Mouse (Mus musculus): ENCODE data around the gene Fam166b. TPM values are rescaled to one million over a fixed set of nuclear protein-coding genes. Genes with fewer than 3 reads are reported as not detected.

Fam166b gene
- polyA plus RNA-seq, 1 experiment from 2014 or later = 0.28 TPM

- Histone ChIP-seq H3K4me2 (ENCODE audit: low read depth, low read length, severe bottlenecking) (no peak overlapping the region), H3K27me3 (ENCODE audit: control insufficient read depth, insufficient read depth, low read length) (no peaks in the 10 kb centered on the region), H3K4me3 (ENCODE audit: low read depth, low read length) (no peak overlapping the region), H3K36me3 (ENCODE audit: control insufficient read depth, insufficient read depth, low read length) (no peaks in the 10 kb centered on the region), H3K9ac (ENCODE audit: low read length) (no peak overlapping the region), H3K27ac (ENCODE audit: low read depth, low read length) (no peak overlapping the region), H3K9me3 (ENCODE audit: control insufficient read depth, low read length) (no peaks in the 10 kb centered on the region), H3K4me1 (replicated peaks; ENCODE audit: control insufficient read depth, insufficient read depth, low read length) (0 out of 2 replicates have a peak, but pooled peaks cover 2% of the 10 kb centered on the region)
- WGBS = 80% methylated on average over 9 of the region's 9 CpGs
- DNase-seq (ENCODE audit: low spot score) (no peak), ATAC-seq (replicated peaks; ENCODE audit: low FRiP score) (no peak)
Measured at GRCm38 (mm10) chr4:43395836-43396235, 33.1 kb downstream of the Fam166b start.

- Histone ChIP-seq H3K4me1 (replicated peaks; ENCODE audit: control insufficient read depth, insufficient read depth, low read length) (0 out of 2 replicates have a peak, but pooled peaks cover 2% of the 10 kb centered on the region), H3K9ac (ENCODE audit: low read length) (no peak overlapping the region), H3K4me3 (ENCODE audit: low read depth, low read length) (no peak overlapping the region), H3K9me3 (ENCODE audit: control insufficient read depth, low read length) (no peaks in the 10 kb centered on the region), H3K27me3 (ENCODE audit: control insufficient read depth, insufficient read depth, low read length) (no peaks in the 10 kb centered on the region), H3K27ac (ENCODE audit: low read depth, low read length) (no peak overlapping the region), H3K4me2 (ENCODE audit: low read depth, low read length, severe bottlenecking) (no peak overlapping the region), H3K36me3 (ENCODE audit: control insufficient read depth, insufficient read depth, low read length) (no peaks in the 10 kb centered on the region)
- 89% methylated on average over 5 of the region's 5 CpGs for WGBS
- ATAC-seq (replicated peaks; ENCODE audit: low FRiP score) = no peak
- DNase-seq (ENCODE audit: low spot score) = no peak
Measured at GRCm38 (mm10) chr4:43395147-43395546, 33.8 kb downstream of the Fam166b start.

- Histone ChIP-seq H3K9ac (ENCODE audit: low read length) (no peak overlapping the region), H3K36me3 (ENCODE audit: control insufficient read depth, insufficient read depth, low read length) (no peaks in the 10 kb centered on the region), H3K9me3 (ENCODE audit: control insufficient read depth, low read length) (no peaks in the 10 kb centered on the region), H3K4me3 (ENCODE audit: low read depth, low read length) (no peak overlapping the region), H3K4me1 (replicated peaks; ENCODE audit: control insufficient read depth, insufficient read depth, low read length) (0 out of 2 replicates have a peak, but pooled peaks cover 2% of the 10 kb centered on the region), H3K4me2 (ENCODE audit: low read depth, low read length, severe bottlenecking) (no peak overlapping the region), H3K27ac (ENCODE audit: low read depth, low read length) (no peak overlapping the region), H3K27me3 (ENCODE audit: control insufficient read depth, insufficient read depth, low read length) (no peaks in the 10 kb centered on the region)
- WGBS = 68% methylated on average over 15 of the region's 15 CpGs
- no peak for ATAC-seq (replicated peaks; ENCODE audit: low FRiP score)
- peak; percentile 45 for DNase-seq (ENCODE audit: low spot score)
Measured at GRCm38 (mm10) chr4:43394345-43394891, 34.5 kb downstream of the Fam166b start.

- no peak overlapping the region for H3K9ac ChIP-seq (ENCODE audit: low read length)
- ATAC-seq (replicated peaks; ENCODE audit: low FRiP score) = no peak
- H3K27me3 ChIP-seq (ENCODE audit: control insufficient read depth, insufficient read depth, low read length) = no peaks in the 10 kb centered on the region
- no peak overlapping the region for H3K4me3 ChIP-seq (ENCODE audit: low read depth, low read length)
- no peak overlapping the region for H3K27ac ChIP-seq (ENCODE audit: low read depth, low read length)
- H3K4me1 ChIP-seq (replicated peaks; ENCODE audit: control insufficient read depth, insufficient read depth, low read length) = no peaks in the 10 kb centered on the region
- H3K4me2 ChIP-seq (ENCODE audit: low read depth, low read length, severe bottlenecking) = no peak overlapping the region
- DNase-seq (ENCODE audit: low spot score) = no peak
- WGBS = 68% methylated on average over 3 of the region's 3 CpGs
- no peaks in the 10 kb centered on the region for H3K36me3 ChIP-seq (ENCODE audit: control insufficient read depth, insufficient read depth, low read length)
- no peaks in the 10 kb centered on the region for H3K9me3 ChIP-seq (ENCODE audit: control insufficient read depth, low read length)
Measured at GRCm38 (mm10) chr4:43391521-43392050, 37.3 kb downstream of the Fam166b start.

- Histone ChIP-seq H3K4me1 (replicated peaks; ENCODE audit: control insufficient read depth, insufficient read depth, low read length) (no peaks in the 10 kb centered on the region), H3K27ac (ENCODE audit: low read depth, low read length) (no peak overlapping the region), H3K4me2 (ENCODE audit: low read depth, low read length, severe bottlenecking) (no peak overlapping the region), H3K27me3 (ENCODE audit: control insufficient read depth, insufficient read depth, low read length) (no peaks in the 10 kb centered on the region), H3K4me3 (ENCODE audit: low read depth, low read length) (no peak overlapping the region), H3K36me3 (ENCODE audit: control insufficient read depth, insufficient read depth, low read length) (no peaks in the 10 kb centered on the region), H3K9me3 (ENCODE audit: control insufficient read depth, low read length) (no peaks in the 10 kb centered on the region), H3K9ac (ENCODE audit: low read length) (no peak overlapping the region)
- ATAC-seq (replicated peaks; ENCODE audit: low FRiP score) = no peak
- 71% methylated on average over 9 of the region's 9 CpGs for WGBS
- DNase-seq (ENCODE audit: low spot score) = no peak
Measured at GRCm38 (mm10) chr4:43389845-43390440, 39.0 kb downstream of the Fam166b start.

GRCm38 (mm10) chr4:43389390-43389789, 39.5 kb downstream of the Fam166b start:
- no peaks in the 10 kb centered on the region for H3K4me1 ChIP-seq (replicated peaks; ENCODE audit: control insufficient read depth, insufficient read depth, low read length)
- ATAC-seq (replicated peaks; ENCODE audit: low FRiP score) = no peak
- 87% methylated on average over 2 of the region's 2 CpGs for WGBS
- H3K36me3 ChIP-seq (ENCODE audit: control insufficient read depth, insufficient read depth, low read length) = no peaks in the 10 kb centered on the region
- no peak for DNase-seq (ENCODE audit: low spot score)
- no peak overlapping the region for H3K4me2 ChIP-seq (ENCODE audit: low read depth, low read length, severe bottlenecking)
- no peaks in the 10 kb centered on the region for H3K27me3 ChIP-seq (ENCODE audit: control insufficient read depth, insufficient read depth, low read length)
- H3K27ac ChIP-seq (ENCODE audit: low read depth, low read length) = no peak overlapping the region
- H3K9ac ChIP-seq (ENCODE audit: low read length) = no peak overlapping the region
- H3K9me3 ChIP-seq (ENCODE audit: control insufficient read depth, low read length) = no peaks in the 10 kb centered on the region
- no peak overlapping the region for H3K4me3 ChIP-seq (ENCODE audit: low read depth, low read length)

GRCm38 (mm10) chr4:43386932-43387331, 42.0 kb downstream of the Fam166b start:
- no peak for ATAC-seq (replicated peaks; ENCODE audit: low FRiP score)
- Histone ChIP-seq H3K36me3 (ENCODE audit: control insufficient read depth, insufficient read depth, low read length) (no peaks in the 10 kb centered on the region), H3K4me3 (ENCODE audit: low read depth, low read length) (no peak overlapping the region), H3K9ac (ENCODE audit: low read length) (no peak overlapping the region), H3K4me1 (replicated peaks; ENCODE audit: control insufficient read depth, insufficient read depth, low read length) (peaks cover 3% of the 10 kb centered on the region), H3K4me2 (ENCODE audit: low read depth, low read length, severe bottlenecking) (no peak overlapping the region), H3K9me3 (ENCODE audit: control insufficient read depth, low read length) (no peaks in the 10 kb centered on the region), H3K27me3 (ENCODE audit: control insufficient read depth, insufficient read depth, low read length) (no peaks in the 10 kb centered on the region), H3K27ac (ENCODE audit: low read depth, low read length) (no peak overlapping the region)
- no peak for DNase-seq (ENCODE audit: low spot score)

GRCm38 (mm10) chr4:43384541-43384940, 44.4 kb downstream of the Fam166b start:
- Histone ChIP-seq H3K27ac (ENCODE audit: low read depth, low read length) (no peak overlapping the region), H3K9me3 (ENCODE audit: control insufficient read depth, low read length) (no peaks in the 10 kb centered on the region), H3K27me3 (ENCODE audit: control insufficient read depth, insufficient read depth, low read length) (no peaks in the 10 kb centered on the region; the same call in 1 of the 2 replicates), H3K36me3 (ENCODE audit: control insufficient read depth, insufficient read depth, low read length) (no peaks in the 10 kb centered on the region), H3K4me2 (ENCODE audit: low read depth, low read length, severe bottlenecking) (no peak overlapping the region), H3K9ac (ENCODE audit: low read length) (no peak overlapping the region), H3K4me3 (ENCODE audit: low read depth, low read length) (no peak overlapping the region), H3K4me1 (replicated peaks; ENCODE audit: control insufficient read depth, insufficient read depth, low read length) (peaks cover 7% of the 10 kb centered on the region)
- DNase-seq (ENCODE audit: low spot score) (no peak), ATAC-seq (replicated peaks; ENCODE audit: low FRiP score) (no peak)
- WGBS = 94% methylated on average over 3 of the region's 3 CpGs

GRCm38 (mm10) chr4:43384083-43384460, 44.9 kb downstream of the Fam166b start:
- no peaks in the 10 kb centered on the region; the same call in 1 of the 2 replicates for H3K27me3 ChIP-seq (ENCODE audit: control insufficient read depth, insufficient read depth, low read length)
- no peak overlapping the region for H3K27ac ChIP-seq (ENCODE audit: low read depth, low read length)
- H3K36me3 ChIP-seq (ENCODE audit: control insufficient read depth, insufficient read depth, low read length) = no peaks in the 10 kb centered on the region
- no peak overlapping the region for H3K4me2 ChIP-seq (ENCODE audit: low read depth, low read length, severe bottlenecking)
- DNase-seq (ENCODE audit: low spot score) (no peak), ATAC-seq (replicated peaks; ENCODE audit: low FRiP score) (no peak)
- no peak overlapping the region for H3K9ac ChIP-seq (ENCODE audit: low read length)
- H3K4me3 ChIP-seq (ENCODE audit: low read depth, low read length) = no peak overlapping the region
- 89% methylated on average over 5 of the region's 5 CpGs for WGBS
- peaks cover 7% of the 10 kb centered on the region for H3K4me1 ChIP-seq (replicated peaks; ENCODE audit: control insufficient read depth, insufficient read depth, low read length)
- H3K9me3 ChIP-seq (ENCODE audit: control insufficient read depth, low read length) = no peaks in the 10 kb centered on the region

Data from forebrain, embryonic 11.5 days (tissue).